Mouse (Mus musculus): ENCODE measurements around the gene Grk1.

The Grk1 gene

DNA sequence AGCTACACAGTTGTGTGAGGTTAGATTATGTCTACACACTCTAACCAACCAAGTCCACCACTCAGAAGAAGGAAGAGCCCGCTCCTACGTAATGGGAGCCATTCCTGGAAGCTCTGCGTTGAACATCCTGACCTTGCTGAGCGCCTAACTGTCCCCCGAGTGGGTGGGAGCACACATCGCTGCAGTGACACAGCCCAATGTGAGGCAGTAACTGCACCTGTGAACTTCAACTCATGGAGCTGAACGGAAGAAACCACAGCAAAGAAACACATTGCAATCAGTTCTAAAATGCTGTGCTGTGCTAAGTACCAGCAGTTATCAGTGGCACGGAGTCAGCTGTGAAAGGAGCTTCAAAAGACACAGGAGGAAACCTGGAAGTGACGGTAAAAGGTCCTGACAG, 23.3 kb downstream of the Grk1 start:
- DNase-seq (ENCODE audit: low spot score), result no peak

DNA sequence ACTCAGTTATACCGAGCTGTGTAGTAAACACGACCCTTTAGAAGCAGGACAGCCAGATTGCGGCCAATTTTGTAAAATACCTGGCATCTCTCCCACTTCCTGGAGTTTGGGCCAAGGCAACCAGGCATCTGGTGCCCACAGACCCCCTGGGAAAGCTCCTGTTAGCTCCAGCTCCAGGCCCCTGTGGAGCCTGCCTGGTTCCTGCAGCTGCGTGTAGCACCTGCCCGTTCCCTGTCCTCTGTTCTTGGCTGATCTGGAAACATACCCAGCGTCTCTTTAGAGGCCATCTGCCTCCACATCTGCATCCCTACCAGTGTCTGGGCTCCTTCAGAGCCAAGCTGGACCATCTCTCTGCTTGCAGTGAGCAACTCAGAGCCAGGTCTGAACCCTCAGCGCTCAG, 25.5 kb downstream of the Grk1 start:
- no peak for DNase-seq (ENCODE audit: low spot score)

DNA sequence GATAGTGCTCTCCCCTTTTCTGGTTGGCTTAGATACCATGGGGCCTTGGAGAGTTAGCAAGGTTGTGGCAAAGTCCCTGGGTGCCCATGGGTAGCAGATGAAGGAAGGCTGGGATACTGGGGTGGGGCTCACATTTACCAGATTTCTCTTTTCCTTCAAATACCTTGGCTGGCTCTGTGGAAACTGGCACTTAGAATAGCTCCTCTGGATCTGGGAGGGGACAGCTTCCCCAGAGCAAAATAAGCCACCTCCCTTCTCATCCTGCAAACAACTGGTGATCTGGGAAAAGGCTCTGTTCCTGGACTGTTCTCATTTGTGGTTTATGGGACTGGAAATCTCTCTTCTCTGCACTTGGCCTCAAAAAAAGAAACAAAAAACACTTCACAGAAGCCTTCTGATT, 26.0 kb downstream of the Grk1 start:
- no peak for DNase-seq (ENCODE audit: low spot score)

DNA sequence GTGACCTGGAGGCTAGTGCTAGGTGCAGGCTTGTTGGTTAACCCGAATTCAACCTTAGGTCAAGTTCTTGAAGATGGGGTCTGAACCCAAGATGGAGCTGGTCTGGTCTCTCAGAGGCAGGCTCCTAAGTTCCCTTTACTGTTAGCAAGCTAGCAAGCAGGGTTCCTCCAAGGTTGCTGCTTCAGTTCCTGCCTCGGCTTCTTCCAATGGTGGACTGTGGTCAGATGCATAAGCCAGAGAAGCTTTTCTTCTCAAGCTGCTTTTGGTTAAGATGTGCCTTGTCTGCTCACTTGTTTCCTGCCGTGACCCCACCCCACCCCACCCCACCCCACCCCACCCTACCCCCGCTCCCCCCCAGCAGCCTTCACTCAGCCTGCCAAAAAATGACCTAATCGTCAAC, 28.2 kb downstream of the Grk1 start:
- no peak for DNase-seq (ENCODE audit: low spot score)

GRCm38 (mm10) chr8:13434889-13435288, 30.0 kb downstream of the Grk1 start, which contains the start of gene Tmem255b:
Gene Tmem255b (plus strand): TSS chr8:13435189.
- DNase-seq (ENCODE audit: low spot score), result no peak

- no peak for DNase-seq (ENCODE audit: low spot score)
These were observed 31.2 kb downstream of the Grk1 start for GRCm38 (mm10) chr8:13436052-13436451.

GRCm38 (mm10) chr8:13437531-13437930, 32.6 kb downstream of the Grk1 start:
- DNase-seq (ENCODE audit: low spot score), result no peak

- DNase-seq (ENCODE audit: low spot score), result no peak
These were observed 37.3 kb downstream of the Grk1 start for GRCm38 (mm10) chr8:13442152-13442551.

DNA sequence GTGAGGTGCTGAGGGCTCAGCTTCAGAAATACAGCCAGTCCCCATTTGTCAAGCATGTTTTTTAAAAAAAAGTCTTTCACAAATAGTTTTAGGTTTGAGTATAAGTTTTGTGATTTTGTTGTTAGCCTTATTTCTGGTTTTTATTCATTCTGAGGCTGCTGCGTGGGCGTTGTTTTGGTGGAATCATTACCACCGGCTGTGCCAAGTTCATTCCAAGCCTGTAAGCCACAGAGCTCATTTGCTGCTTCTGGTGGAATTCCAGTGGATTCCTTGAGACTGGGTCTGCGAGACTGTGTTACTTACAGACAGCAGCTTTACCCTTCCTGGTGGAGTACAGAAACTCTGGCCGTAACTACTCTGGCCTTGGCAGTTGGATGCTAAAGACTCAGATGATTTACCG, 41.6 kb downstream of the Grk1 start:
- DNase-seq (ENCODE audit: low spot score), result no peak

DNA sequence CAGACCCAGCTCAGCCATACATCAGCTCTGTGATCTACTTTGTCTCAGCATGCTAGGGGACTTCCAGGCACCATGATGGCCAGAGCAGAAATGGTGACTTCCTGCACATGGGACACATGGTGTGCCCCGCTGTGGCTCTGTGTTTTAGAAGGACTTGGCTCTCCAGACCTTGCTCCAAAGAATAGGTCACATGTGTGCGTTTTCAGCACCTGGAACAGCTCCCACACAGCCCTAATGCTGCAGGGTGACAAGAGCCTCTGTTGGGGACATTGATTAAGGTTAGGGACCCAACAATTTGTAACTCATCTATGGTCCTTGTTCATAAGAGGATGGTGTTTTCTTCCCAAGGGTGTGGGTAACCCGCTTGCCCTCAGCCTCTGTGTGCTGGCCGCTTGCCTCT, 43.3 kb downstream of the Grk1 start:
- no peak for DNase-seq (ENCODE audit: low spot score)

GRCm38 (mm10) chr8:13451747-13452277, 46.9 kb downstream of the Grk1 start:
- no peak for DNase-seq (ENCODE audit: low spot score)

DNA sequence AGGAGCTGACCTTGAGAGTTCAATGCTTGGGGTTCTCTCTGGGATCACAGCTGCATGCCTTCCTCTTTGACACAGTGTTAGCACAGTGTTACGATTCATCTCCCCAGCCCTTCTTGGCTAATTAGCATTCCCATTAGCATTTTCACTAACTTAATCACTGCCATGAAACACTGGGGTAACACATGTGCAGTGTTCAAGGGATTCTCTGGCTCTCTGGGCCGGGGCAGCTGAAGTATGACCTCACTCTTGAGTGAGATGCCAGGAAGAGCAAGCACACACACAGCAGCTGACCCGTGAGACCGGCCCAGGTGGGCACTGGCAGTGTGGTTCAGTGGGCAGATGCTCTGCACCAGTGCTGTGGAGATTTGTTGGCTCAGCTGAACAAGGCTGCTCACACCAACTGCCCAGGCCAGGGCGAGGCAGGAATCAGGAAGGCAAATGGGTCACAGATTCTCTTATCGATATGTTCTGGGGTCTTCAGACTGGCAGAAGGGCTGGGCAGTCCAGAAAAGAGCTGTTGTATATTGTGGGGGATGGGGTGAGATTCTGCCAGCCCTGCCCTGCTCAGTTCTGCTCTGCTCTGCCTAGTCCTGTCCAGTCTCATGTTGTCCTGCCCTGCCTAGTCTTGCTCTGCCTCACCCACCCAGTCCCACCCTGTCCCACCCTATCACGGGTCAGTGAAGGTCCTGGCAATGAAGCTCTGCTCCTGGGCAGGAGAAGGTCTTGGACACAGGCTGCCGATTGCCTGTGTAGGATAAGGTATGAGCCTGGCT, 49.6 kb downstream of the Grk1 start:
- no peak for DNase-seq (ENCODE audit: low spot score)

- peak; percentile 52 for DNase-seq (ENCODE audit: low spot score)
These were observed 50.4 kb downstream of the Grk1 start for GRCm38 (mm10) chr8:13455295-13455694.

DNA sequence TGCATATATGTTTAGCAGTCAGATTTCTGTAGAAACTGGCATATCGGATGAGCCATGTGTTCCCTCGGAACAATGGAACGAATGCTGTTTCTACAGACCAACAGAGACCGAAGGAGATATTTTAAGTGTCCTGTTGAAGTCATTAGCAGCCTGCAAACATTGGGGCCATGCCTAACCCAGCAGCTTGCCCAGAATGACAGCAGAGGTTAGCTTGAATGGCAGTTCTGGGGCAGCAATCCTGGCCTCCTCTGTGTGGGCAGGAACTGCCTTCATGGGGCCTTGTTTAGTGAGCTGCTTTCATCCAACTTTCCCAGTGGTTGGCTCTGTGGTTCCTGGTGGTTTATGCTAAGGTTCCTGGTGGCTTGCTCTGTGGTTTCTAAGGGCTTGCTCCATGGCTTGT, 54.5 kb downstream of the Grk1 start:
- no peak for DNase-seq (ENCODE audit: low spot score)

GRCm38 (mm10) chr8:13461085-13461765, 56.3 kb downstream of the Grk1 start:
- no peak for DNase-seq (ENCODE audit: low spot score)

DNA sequence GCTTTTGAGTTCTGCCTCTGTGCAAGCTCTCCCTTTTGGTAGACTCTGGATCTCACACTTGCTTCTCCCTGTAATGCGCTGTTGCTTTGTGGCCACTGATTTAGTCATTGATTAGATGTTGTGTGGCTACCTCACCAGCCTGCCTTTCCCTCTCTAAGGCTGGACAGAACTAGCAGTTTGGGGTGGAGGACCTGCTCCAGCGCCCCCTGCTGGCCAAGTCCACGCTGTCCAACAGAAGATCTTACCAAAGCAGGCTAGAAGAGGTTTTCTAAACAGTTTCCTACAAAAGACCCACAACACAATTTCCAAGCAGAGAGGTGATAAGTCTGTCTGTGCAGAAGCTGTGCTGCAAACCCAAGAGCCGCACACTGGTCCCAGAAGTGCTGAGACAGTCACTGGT, 57.0 kb downstream of the Grk1 start:
- peak; percentile 76 for DNase-seq (ENCODE audit: low spot score)

- DNase-seq (ENCODE audit: low spot score), result peak; percentile 75
These were observed 57.5 kb downstream of the Grk1 start for GRCm38 (mm10) chr8:13462392-13462791.

DNA sequence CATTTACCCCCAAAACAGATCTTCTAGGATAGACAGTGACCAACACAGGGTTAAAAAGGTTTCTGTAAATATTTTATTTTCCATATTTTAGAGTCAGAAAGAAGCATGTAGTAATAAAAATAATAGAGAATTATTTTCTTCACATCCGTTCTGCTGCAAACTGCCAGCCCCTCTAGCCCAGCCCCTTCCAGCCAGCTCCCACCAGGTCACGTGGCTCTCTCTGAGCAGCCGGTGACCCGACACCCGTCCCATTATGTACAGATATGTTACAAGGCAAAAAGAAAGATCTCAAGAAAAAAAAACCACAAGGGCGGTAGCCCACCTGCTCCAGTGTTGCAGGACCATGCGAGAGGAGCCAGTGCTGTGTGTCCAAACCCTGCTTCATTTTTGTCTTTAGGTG, 60.4 kb downstream of the Grk1 start:
- DNase-seq (ENCODE audit: low spot score), result no peak

GRCm38 (mm10) chr8:13466989-13467388, 62.1 kb downstream of the Grk1 start:
- no peak for DNase-seq (ENCODE audit: low spot score)

GRCm38 (mm10) chr8:13468737-13469136, 63.9 kb downstream of the Grk1 start:
- DNase-seq (ENCODE audit: low spot score), result no peak

DNA sequence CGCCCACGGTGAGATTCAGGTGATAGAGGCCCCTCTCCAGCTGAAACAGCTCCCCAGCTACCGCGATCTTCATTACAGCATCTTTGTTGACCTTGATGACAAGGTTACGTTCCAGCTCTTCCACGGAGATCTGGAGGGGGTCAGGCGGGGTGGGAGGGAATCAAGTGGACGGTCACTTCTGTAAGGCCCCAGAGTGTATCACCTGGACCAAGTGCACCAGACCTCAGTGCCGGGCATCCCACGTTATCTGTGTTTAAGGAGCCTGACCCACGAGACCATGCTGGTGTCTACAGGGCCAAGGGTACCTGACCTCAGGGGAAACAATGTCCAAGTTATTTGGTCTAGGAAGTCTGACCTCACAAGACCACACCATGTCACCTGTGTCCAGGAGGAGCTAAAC, 66.6 kb downstream of the Grk1 start:
- DNase-seq (ENCODE audit: low spot score), result no peak
